Comparison of ENCODE assay signal across 10 mouse cellular contexts in genomic region chr1:165192714-165193264, GRCm38 (mm10). TPM values are rescaled to one million over a fixed set of nuclear protein-coding genes. Genes with fewer than 3 reads are reported as not detected.
DNase-seq lines count a peak whose midpoint lies in the region; ATAC-seq and TF ChIP-seq lines count a peak whose summit lies in the region.
"Had no signal": no experiment of that assay in that cellular context is flagged by ENCODE, and none has a peak within 500 bp of the region (broad histone marks: within the 10 kb centered on the region; RNA-seq: fewer than 3 reads in every experiment).

No protein-coding gene starts in this region.

- H3K4me1 ChIP-seq in kidney, embryonic 16.5 days (ENCODE audit: insufficient read depth, low read length): peaks cover 24% of the 10 kb centered on the region
- peaks cover 68% of the 10 kb centered on the region for H3K4me1 ChIP-seq in G1E (ENCODE audit: insufficient read depth, low read depth, low read length)
- peaks cover 6% of the 10 kb centered on the region; the same call in 1 of the 2 replicates for H3K4me1 ChIP-seq in embryonic facial prominence, embryonic 14.5 days (ENCODE audit: control insufficient read depth, insufficient read depth, low read length)
- peaks cover 12 to 22% of the 10 kb centered on the region in 2 experiments for H3K4me1 ChIP-seq in liver, embryonic 14.5 days (replicated peaks; ENCODE audit: control insufficient read depth in 2 of 2, insufficient read depth in 2 of 2, low read length in 1 of 2)
- H3K4me1 ChIP-seq in midbrain, embryonic 16.5 days (ENCODE audit: control insufficient read depth, insufficient read depth, low read length): peaks cover 9% of the 10 kb centered on the region

- no peak overlapping the region for H3K27ac ChIP-seq in kidney, embryonic 16.5 days (ENCODE audit: low read length)
- no peak overlapping the region for H3K27ac ChIP-seq in embryonic facial prominence, embryonic 14.5 days (replicated peaks; ENCODE audit: low read depth, low read length)
- H3K27ac ChIP-seq in liver, embryonic 14.5 days: no peak overlapping the region
- H3K27ac ChIP-seq in midbrain, embryonic 16.5 days (ENCODE audit: low read length): no peak overlapping the region

- DNase-seq in kidney, postnatal 10 days: no peak
- no peak for DNase-seq in G1E (ENCODE audit: low spot score)
- no peak for DNase-seq in embryonic facial prominence, embryonic 14.5 days (ENCODE audit: low spot score)
- DNase-seq in liver, embryonic 14.5 days (ENCODE audit: low read depth in 3 of 3, low spot score in 3 of 3): no peak
- no peak for DNase-seq in adrenal gland, postnatal 36 days
- no peak for DNase-seq in adrenal gland, postnatal 14 days
- DNase-seq: layer of hippocampus, adult 9-11 months had no signal

- no peak for TF ChIP-seq CTCF in G1E (IDR thresholded peaks at IDR 0.05; ENCODE audit: low read depth, low read length)
- TF ChIP-seq CTCF in liver, embryonic 14.5 days (IDR thresholded peaks at IDR 0.05; ENCODE audit: low read depth): no peak

- H3K9ac ChIP-seq in kidney, embryonic 16.5 days (replicated peaks; ENCODE audit: low read length): no peak overlapping the region; the same call in 1 of the 2 replicates
- peak overlapping the region; percentile 67 for H3K9ac ChIP-seq in embryonic facial prominence, embryonic 14.5 days (ENCODE audit: low read depth, low read length)
- H3K9ac ChIP-seq in liver, embryonic 14.5 days (replicated peaks): no peak overlapping the region
- no peak overlapping the region for H3K9ac ChIP-seq in midbrain, embryonic 16.5 days (ENCODE audit: low read depth, low read length)

- peak overlapping the region; percentile 66 for H3K4me3 ChIP-seq in kidney, embryonic 16.5 days (ENCODE audit: low read length)
- peak overlapping the region; percentile 91; the same call in 1 of the 2 replicates for H3K4me3 ChIP-seq in G1E (ENCODE audit: low read depth, low read length)
- H3K4me3 ChIP-seq in embryonic facial prominence, embryonic 14.5 days (ENCODE audit: low read depth, low read length): peak overlapping the region; percentile 68; the same call in 1 of the 2 replicates
- peak overlapping the region; percentile 10 to 82; a peak in 3 of 4 replicates for H3K4me3 ChIP-seq in liver, embryonic 14.5 days (ENCODE audit: insufficient read depth in 1 of 2, low read depth in 2 of 2, low read length in 2 of 2)
- no peak overlapping the region for H3K4me3 ChIP-seq in midbrain, embryonic 16.5 days (ENCODE audit: low read depth, low read length)

- no peaks in the 10 kb centered on the region for H3K9me3 ChIP-seq in kidney, embryonic 16.5 days (ENCODE audit: low read length)
- H3K9me3 ChIP-seq in G1E (replicated peaks): no peaks in the 10 kb centered on the region
- no peaks in the 10 kb centered on the region for H3K9me3 ChIP-seq in embryonic facial prominence, embryonic 14.5 days (ENCODE audit: control insufficient read depth, low read length)
- no peaks in the 10 kb centered on the region for H3K9me3 ChIP-seq in liver, embryonic 14.5 days (ENCODE audit: control insufficient read depth, low read length)
- no peaks in the 10 kb centered on the region for H3K9me3 ChIP-seq in midbrain, embryonic 16.5 days (replicated peaks; ENCODE audit: control insufficient read depth, low read length, poor library complexity, severe bottlenecking)

- WGBS in kidney, embryonic 16.5 days: 52% methylated on average over 10 of the region's 10 CpGs
- 64% methylated on average over 10 of the region's 10 CpGs for WGBS in embryonic facial prominence, embryonic 14.5 days
- 12% methylated on average over 10 of the region's 10 CpGs for WGBS in liver, embryonic 14.5 days (ENCODE audit: insufficient replicate concordance)
- whole genome bisulfite sequencing in midbrain, embryonic 16.5 days: 79% methylated on average over 10 of the region's 10 CpGs

- no peaks in the 10 kb centered on the region for H3K36me3 ChIP-seq in kidney, embryonic 16.5 days (ENCODE audit: insufficient read depth, low read length)
- H3K36me3 ChIP-seq in G1E (replicated peaks): peaks cover 25% of the 10 kb centered on the region
- no peaks in the 10 kb centered on the region for H3K36me3 ChIP-seq in embryonic facial prominence, embryonic 14.5 days (ENCODE audit: control insufficient read depth, insufficient read depth, low read length)
- no peaks in the 10 kb centered on the region for H3K36me3 ChIP-seq in liver, embryonic 14.5 days (replicated peaks; ENCODE audit: control insufficient read depth, insufficient read depth, low read depth)
- no peaks in the 10 kb centered on the region for H3K36me3 ChIP-seq in midbrain, embryonic 16.5 days (ENCODE audit: control insufficient read depth, insufficient read depth, low read length)

- no peaks in the 10 kb centered on the region for H3K27me3 ChIP-seq in kidney, embryonic 16.5 days (ENCODE audit: insufficient read depth, low read length)
- no peaks in the 10 kb centered on the region for H3K27me3 ChIP-seq in G1E (ENCODE audit: insufficient read depth, low read length)
- no peaks in the 10 kb centered on the region for H3K27me3 ChIP-seq in embryonic facial prominence, embryonic 14.5 days (replicated peaks; ENCODE audit: control insufficient read depth, insufficient read depth, low read length)
- no peaks in the 10 kb centered on the region for H3K27me3 ChIP-seq in liver, embryonic 14.5 days (ENCODE audit: control insufficient read depth, insufficient read depth, low read length)
- peaks cover 2% of the 10 kb centered on the region; the same call in 1 of the 2 replicates for H3K27me3 ChIP-seq in midbrain, embryonic 16.5 days (ENCODE audit: control insufficient read depth, insufficient read depth, low read depth, low read length)

- no peak for ATAC-seq in kidney, embryonic 16.5 days (ENCODE audit: low FRiP score, low TSS enrichment)
- no peak for ATAC-seq in G1E (ENCODE audit: extremely low read depth, insufficient number of reproducible peaks, low FRiP score, poor library complexity, severe bottlenecking)
- ATAC-seq in embryonic facial prominence, embryonic 14.5 days (ENCODE audit: low read depth): no peak
- no peak for ATAC-seq in liver, embryonic 14.5 days (ENCODE audit: insufficient read depth)
- no peak for ATAC-seq in midbrain, embryonic 16.5 days

- peak overlapping the region; percentile 65 for H3K4me2 ChIP-seq in kidney, embryonic 16.5 days (replicated peaks; ENCODE audit: low read depth, low read length)
- H3K4me2 ChIP-seq in embryonic facial prominence, embryonic 14.5 days (ENCODE audit: low read depth, low read length): peak overlapping the region; percentile 84
- H3K4me2 ChIP-seq in liver, embryonic 14.5 days (ENCODE audit: low read depth): peak overlapping the region; percentile 96
- no peak overlapping the region for H3K4me2 ChIP-seq in midbrain, embryonic 16.5 days (ENCODE audit: low read length)

- TF ChIP-seq EP300 in liver, embryonic 14.5 days (IDR thresholded peaks at IDR 0.05; ENCODE audit: low read depth): no peak; the same call in 1 of the 2 replicates

RNA-seq across cellular contexts. Expression of gene Sft2d2, which starts 1.4 kb away (rescaled TPM):
- polyA plus RNA-seq in kidney, embryonic 16.5 days (2015; fragmentation: Nextera tagmentation; extraction: Ambion mirVana): 29.7 and 29.9 TPM in 2 replicates
- 41.2 and 41.9 TPM in 2 replicates for total RNA-seq in G1E (2014; fragmentation: Nextera tagmentation)
- 36.9 and 41.6 TPM in 2 replicates for total RNA-seq in G1E (2017)
- 3.9 and 4.0 TPM in 2 replicates for polyA plus RNA-seq in G1E (2012)
- 21.3 and 22.0 TPM in 2 replicates for polyA plus RNA-seq in embryonic facial prominence, embryonic 14.5 days (2014; fragmentation: Nextera tagmentation; extraction: Ambion mirVana)
- 5.0 and 5.1 TPM in 2 replicates for polyA plus RNA-seq in liver, embryonic 14.5 days (2012; rRNA removed)
- 8.0 and 8.8 TPM in 2 replicates for polyA plus RNA-seq in liver, embryonic 14.5 days (2014; fragmentation: Nextera tagmentation; extraction: Ambion mirVana)
- total RNA-seq in adrenal gland, postnatal 36 days (2021): 10 to 100 TPM; 23.9 to 38.2 TPM
- total RNA-seq in adrenal gland, postnatal 14 days (2021): 22.0 and 22.3 TPM in 2 replicates
- 5.3 and 5.9 TPM in 2 replicates for polyA plus RNA-seq in midbrain, embryonic 16.5 days (2015; fragmentation: Nextera tagmentation; extraction: Ambion mirVana)

RNA-seq across cellular contexts. Expression of gene Tbx19, which starts 32.2 kb away (rescaled TPM):
- polyA plus RNA-seq in kidney, embryonic 16.5 days (2015; fragmentation: Nextera tagmentation; extraction: Ambion mirVana): not detected in 2 replicates
- total RNA-seq in G1E (2014; fragmentation: Nextera tagmentation) (not detected in 2 replicates), G1E (2017) (0.52 TPM in 1 of 2 replicates, not detected in the other)
- not detected in 2 replicates for polyA plus RNA-seq in G1E (2012)
- polyA plus RNA-seq in embryonic facial prominence, embryonic 14.5 days (2014; fragmentation: Nextera tagmentation; extraction: Ambion mirVana): 0.36 and 0.88 TPM in 2 replicates
- polyA plus RNA-seq in liver, embryonic 14.5 days (2012; rRNA removed): 0.02 and 0.04 TPM in 2 replicates
- polyA plus RNA-seq in liver, embryonic 14.5 days (2014; fragmentation: Nextera tagmentation; extraction: Ambion mirVana): 0.13 TPM in 1 of 2 replicates, not detected in the other
- under 1 TPM in 1 of 2 experiments, not detected in 1; 0.16 TPM for total RNA-seq in adrenal gland, postnatal 36 days (2021)
- total RNA-seq in adrenal gland, postnatal 14 days (2021): not detected in 2 replicates
- 0.11 and 0.16 TPM in 2 replicates for polyA plus RNA-seq in midbrain, embryonic 16.5 days (2015; fragmentation: Nextera tagmentation; extraction: Ambion mirVana)
- polyA plus RNA-seq: urinary bladder, adult 2 months had no signal

RNA-seq across cellular contexts. Expression of gene Tiprl, which starts 44.0 kb away (rescaled TPM):
- 112 and 115 TPM in 2 replicates for polyA plus RNA-seq in kidney, embryonic 16.5 days (2015; fragmentation: Nextera tagmentation; extraction: Ambion mirVana)
- total RNA-seq in G1E (2014; fragmentation: Nextera tagmentation) (75.8 and 90.2 TPM in 2 replicates), G1E (2017) (37.5 and 66.8 TPM in 2 replicates)
- polyA plus RNA-seq in G1E (2012): 11.0 and 12.4 TPM in 2 replicates
- polyA plus RNA-seq in embryonic facial prominence, embryonic 14.5 days (2014; fragmentation: Nextera tagmentation; extraction: Ambion mirVana): 90.6 and 100 TPM in 2 replicates
- 7.3 and 14.1 TPM in 2 replicates for polyA plus RNA-seq in liver, embryonic 14.5 days (2012; rRNA removed)
- 39.2 and 49.0 TPM in 2 replicates for polyA plus RNA-seq in liver, embryonic 14.5 days (2014; fragmentation: Nextera tagmentation; extraction: Ambion mirVana)
- 10 to 100 TPM; 47.9 to 55.5 TPM for total RNA-seq in adrenal gland, postnatal 36 days (2021)
- total RNA-seq in adrenal gland, postnatal 14 days (2021): 50.1 and 51.3 TPM in 2 replicates
- polyA plus RNA-seq in midbrain, embryonic 16.5 days (2015; fragmentation: Nextera tagmentation; extraction: Ambion mirVana): 146 and 160 TPM in 2 replicates
